In genomic region chr2:103670276-103670680, GRCm38 (mm10) we compare ENCODE assay signal across 8 mouse cellular contexts.
DNase-seq lines count a peak whose midpoint lies in the region; ATAC-seq and TF ChIP-seq lines count a peak whose summit lies in the region.

No protein-coding gene starts in this region.

- H3K4me3 ChIP-seq in intestine, embryonic 14.5 days (ENCODE audit: low read depth, low read length) = no peak overlapping the region
- H3K4me3 ChIP-seq in intestine, postnatal 0 days (ENCODE audit: low read depth, low read length) = no peak overlapping the region
- no peak overlapping the region for H3K4me3 ChIP-seq in macrophage (ENCODE audit: inconsistent target)

- no peak overlapping the region for H3K27ac ChIP-seq in intestine, embryonic 14.5 days (ENCODE audit: low read depth)
- H3K27ac ChIP-seq in intestine, postnatal 0 days (ENCODE audit: low read depth, low read length) = no peak overlapping the region
- H3K27ac ChIP-seq in macrophage = 0 out of 2 replicates have a peak overlapping the region, but pooled peaks have one; percentile 10

- no peak for DNase-seq in intestine, embryonic 14.5 days (ENCODE audit: low spot score)
- peak; percentile 83 to 89 for DNase-seq in heart, postnatal 14 days
- peak; percentile 81 for DNase-seq in layer of hippocampus, adult 9-11 months
- peak; percentile 75 for DNase-seq in testis, postnatal 14 days (ENCODE audit: low spot score)
- DNase-seq in embryo, embryonic 9.5 days (ENCODE audit: extremely low spot score) = no peak

- H3K79me2 ChIP-seq in macrophage (ENCODE audit: inconsistent target) = no peaks in the 10 kb centered on the region

- TF ChIP-seq CTCF in intestine, postnatal 0 days (IDR thresholded peaks at IDR 0.05; ENCODE audit: low read depth) = no peak

- H3K36me3 ChIP-seq in intestine, embryonic 14.5 days (ENCODE audit: control insufficient read depth, insufficient read depth, low read length) = no peaks in the 10 kb centered on the region
- no peaks in the 10 kb centered on the region for H3K36me3 ChIP-seq in intestine, postnatal 0 days (ENCODE audit: control insufficient read depth, insufficient read depth)
- no peaks in the 10 kb centered on the region for H3K36me3 ChIP-seq in macrophage (ENCODE audit: inconsistent target)

- H3K27me3 ChIP-seq in intestine, embryonic 14.5 days (replicated peaks; ENCODE audit: control insufficient read depth, insufficient read depth, low read length) = no peaks in the 10 kb centered on the region
- H3K27me3 ChIP-seq in intestine, postnatal 0 days (replicated peaks; ENCODE audit: control insufficient read depth, insufficient read depth, low read length) = no peaks in the 10 kb centered on the region

- intact Hi-C loops in heart, postnatal 14 days (cut with DNase I) = no loop called here

- no peaks in the 10 kb centered on the region for H3K9me3 ChIP-seq in intestine, embryonic 14.5 days (ENCODE audit: control insufficient read depth, low read length)
- H3K9me3 ChIP-seq in intestine, postnatal 0 days (ENCODE audit: control insufficient read depth) = no peaks in the 10 kb centered on the region

- no peak overlapping the region for H3K4me2 ChIP-seq in intestine, embryonic 14.5 days (ENCODE audit: low read length)
- H3K4me2 ChIP-seq in intestine, postnatal 0 days (replicated peaks; ENCODE audit: low read depth) = no peak overlapping the region

- 0 out of 2 replicates have a peak, but pooled peaks have one; percentile 15 for ATAC-seq in intestine, embryonic 14.5 days (replicated peaks; ENCODE audit: low FRiP score, low TSS enrichment, low read depth)
- no peak for ATAC-seq in intestine, postnatal 0 days
- ATAC-seq in frontal cortex, adult (ENCODE audit: low TSS enrichment) = peak; percentile 62

- H3K9ac ChIP-seq in intestine, embryonic 14.5 days (ENCODE audit: low read length) = no peak overlapping the region
- no peak overlapping the region for H3K9ac ChIP-seq in intestine, postnatal 0 days (ENCODE audit: low read depth, low read length)

- 70% methylated on average over 3 of the region's 3 CpGs for WGBS in intestine, embryonic 14.5 days
- 62% methylated on average over 3 of the region's 3 CpGs for WGBS in intestine, postnatal 0 days
- WGBS in macrophage (ENCODE audit: missing documents) = 81% methylated on average over 3 of the region's 3 CpGs

- peaks cover 8% of the 10 kb centered on the region for H3K4me1 ChIP-seq in intestine, embryonic 14.5 days (replicated peaks; ENCODE audit: control insufficient read depth, insufficient read depth, low read length)
- H3K4me1 ChIP-seq in intestine, postnatal 0 days (replicated peaks; ENCODE audit: control insufficient read depth, insufficient read depth, low read length) = no peaks in the 10 kb centered on the region

Comparison
In these comparisons a context has a peak if more than half of its experiments do, and no peak if none do; other contexts are left out.
1. DNase-seq: peak in heart, postnatal 14 days (2 of 2), layer of hippocampus, adult 9-11 months (single experiment) and testis, postnatal 14 days (single experiment); none in intestine, embryonic 14.5 days (single experiment) and embryo, embryonic 9.5 days (single experiment).